Mouse (Mus musculus): ENCODE measurements around the gene Ubr3. TPM values are rescaled to one million over a fixed set of nuclear protein-coding genes. Genes with fewer than 3 reads are reported as not detected.

The Ubr3 gene
- polyA plus RNA-seq, 1 experiment from 2014 or later = 16.7 TPM

Other genes starting within 250 kb of the Ubr3 start
- 2.4 and 3.2 TPM in 2 replicates for gene Klhl41, start 227.1 kb upstream of the Ubr3 start, polyA plus RNA-seq (2015; fragmentation: Nextera tagmentation; extraction: Ambion mirVana)
- gene Fastkd1, start 183.7 kb upstream of the Ubr3 start, polyA plus RNA-seq (2015; fragmentation: Nextera tagmentation; extraction: Ambion mirVana) = 11.2 and 12.6 TPM in 2 replicates
- gene Ppig, start 174.7 kb upstream of the Ubr3 start, polyA plus RNA-seq (2015; fragmentation: Nextera tagmentation; extraction: Ambion mirVana) = 179 and 195 TPM in 2 replicates
- 3.3 and 3.6 TPM in 2 replicates for gene Ccdc173, start 107.7 kb upstream of the Ubr3 start, polyA plus RNA-seq (2015; fragmentation: Nextera tagmentation; extraction: Ambion mirVana)
- 25.4 and 25.6 TPM in 2 replicates for gene Phospho2, start 107.6 kb upstream of the Ubr3 start, polyA plus RNA-seq (2015; fragmentation: Nextera tagmentation; extraction: Ambion mirVana)
- 27.3 and 31.4 TPM in 2 replicates for gene Klhl23, start 75.3 kb upstream of the Ubr3 start, polyA plus RNA-seq (2015; fragmentation: Nextera tagmentation; extraction: Ambion mirVana)
- gene Ssb, start 35.7 kb upstream of the Ubr3 start, polyA plus RNA-seq (2015; fragmentation: Nextera tagmentation; extraction: Ambion mirVana) = 396 and 412 TPM in 2 replicates
- gene Mettl5, start 11.6 kb upstream of the Ubr3 start, polyA plus RNA-seq (2015; fragmentation: Nextera tagmentation; extraction: Ambion mirVana) = 41.1 and 45.6 TPM in 2 replicates
- gene Myo3b, start 141.9 kb downstream of the Ubr3 start, polyA plus RNA-seq (2015; fragmentation: Nextera tagmentation; extraction: Ambion mirVana) = 0.07 TPM in 1 of 2 replicates, not detected in the other